Mouse (Mus musculus) hindbrain, embryonic 16.5 days (tissue): Measurements from ENCODE around the gene Safb2. TPM values are rescaled to one million over a fixed set of nuclear protein-coding genes. Genes with fewer than 3 reads are reported as not detected.
A peak's percentile ranks its signal among the peaks of the same experiment; 100 is the strongest.

Experiments used
- ATAC-seq: fragments of 200-750 bp; cut with Nextera tagmentation; 2 replicates; pipeline ENCODE4 v1.8.0; 2017; ENCODE audit warnings: moderate TSS enrichment, moderate library complexity
- H3K27ac ChIP-seq: fragments of 300-500 bp; sonication (generic); 2 replicates; pipeline ENCODE4 v1.5.1; 2014; ENCODE audit warnings: low read depth, mild to moderate bottlenecking, control low read depth, low read length, moderate library complexity
- H3K27me3 ChIP-seq: fragments of 300-500 bp; sonication (generic); replicated peaks from 2 replicates; pipeline ENCODE4 v1.6.1; 2014; ENCODE audit warnings: low read length; ENCODE audit not compliant: control insufficient read depth, insufficient read depth
- H3K36me3 ChIP-seq: fragments of 300-500 bp; sonication (generic); 2 replicates; pipeline ENCODE4 v1.6.1; 2014; ENCODE audit warnings: mild to moderate bottlenecking, low read length, moderate library complexity, mixed read lengths; ENCODE audit not compliant: control insufficient read depth, insufficient read depth
- H3K4me1 ChIP-seq: fragments of 300-500 bp; sonication (generic); 2 replicates; pipeline ENCODE4 v1.6.1; 2014; ENCODE audit warnings: low read depth, low read length; ENCODE audit not compliant: control insufficient read depth, insufficient read depth
- H3K4me2 ChIP-seq: fragments of 300-500 bp; sonication (generic); 2 replicates; pipeline ENCODE4 v1.6.1; 2014; ENCODE audit warnings: mild to moderate bottlenecking, low read length, control low read depth, moderate library complexity
- H3K4me3 ChIP-seq: fragments of 300-500 bp; sonication (generic); 2 replicates; pipeline ENCODE4 v1.5.1; 2014; ENCODE audit warnings: mild to moderate bottlenecking, low read length, control low read depth, moderate library complexity
- H3K9ac ChIP-seq: fragments of 300-500 bp; sonication (generic); 2 replicates; pipeline ENCODE4 v1.6.1; 2014; ENCODE audit warnings: low read depth, mild to moderate bottlenecking, control low read depth, low read length, moderate library complexity
- H3K9me3 ChIP-seq: fragments of 300-500 bp; sonication (generic); 2 replicates; pipeline ENCODE4 v1.6.1; 2014; ENCODE audit warnings: mild to moderate bottlenecking, low read length, moderate library complexity; ENCODE audit not compliant: control insufficient read depth
- WGBS: fragments of 180-500 bp; shearing (Covaris S2); extraction: QIAGEN DNeasy Blood & Tissue Kit; methylation state at CpG from one replicate; pipeline ENCODE4 v1.1.7; 2014; 5-methylcytosine and 5-hydroxymethylcytosine counted together
- polyA plus RNA-seq: library from polyadenylated mRNA; unstranded; fragments of >200 nt; fragmentation: Nextera tagmentation; extraction: Ambion mirVana; gene quantifications from 2 replicates; pipeline ENCODE4 v1.2.1, GENCODE M21; 2015

Gene Safb2
- polyA plus RNA-seq, 1 experiment from 2014 or later: 56.7 TPM

DNA sequence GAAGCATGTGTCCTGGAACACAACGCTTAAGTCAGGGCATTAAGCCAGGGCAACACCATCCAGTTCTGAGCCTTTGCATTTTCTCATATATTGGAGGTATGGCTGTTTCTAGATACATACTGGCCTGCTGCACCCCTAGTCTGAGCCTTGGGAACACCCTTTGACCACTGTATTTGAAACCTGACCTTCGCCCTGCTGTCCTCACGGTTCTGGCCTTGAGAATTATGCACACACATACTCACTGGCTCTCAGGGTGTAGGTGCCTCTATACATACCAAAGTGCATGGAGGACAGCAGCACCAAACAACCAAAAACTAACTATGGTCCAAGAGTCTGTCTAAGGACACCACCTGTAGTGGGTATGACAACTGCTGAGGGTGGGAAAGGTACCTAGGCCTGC lies 11.4 kb downstream of the Safb2 start:
- no peak; the same call in 1 of the 2 replicates for ATAC-seq
- WGBS: 84% methylated on average over 3 of the region's 3 CpGs

DNA sequence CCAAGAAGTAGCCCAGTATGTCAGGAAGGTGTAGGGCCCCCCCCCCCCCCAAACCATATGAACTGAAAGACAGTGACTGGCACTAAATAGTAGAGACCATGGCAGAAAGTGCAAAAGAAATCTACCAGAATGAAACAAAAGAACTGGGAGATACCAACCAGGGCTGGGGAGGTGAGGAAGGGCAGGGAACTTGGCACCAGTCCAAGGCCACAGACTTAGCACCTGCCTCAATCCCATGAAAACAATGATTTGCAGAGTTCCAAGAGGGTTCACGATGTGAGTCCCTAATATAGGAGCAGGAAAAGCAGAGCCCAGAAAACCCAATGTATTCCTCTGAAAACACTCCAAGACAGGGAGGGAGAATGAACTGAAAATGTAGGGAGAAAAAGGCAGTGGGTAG lies 12.2 kb downstream of the Safb2 start:
- no peak overlapping the region for H3K27ac ChIP-seq
- H3K36me3 ChIP-seq: peaks cover 70% of the 10 kb centered on the region
- no peaks in the 10 kb centered on the region for H3K4me1 ChIP-seq
- H3K9ac ChIP-seq: no peak overlapping the region
- 23% methylated on average over 1 of the region's 1 CpGs for WGBS
- no peak for ATAC-seq
- H3K4me3 ChIP-seq: no peak overlapping the region
- H3K9me3 ChIP-seq: no peaks in the 10 kb centered on the region
- H3K4me2 ChIP-seq: no peak overlapping the region
- H3K27me3 ChIP-seq: no peaks in the 10 kb centered on the region

More for the DNA sequence above, 11.4 kb downstream of the Safb2 start:
- H3K4me1 ChIP-seq: no peaks in the 10 kb centered on the region
- H3K27me3 ChIP-seq: no peaks in the 10 kb centered on the region
- no peaks in the 10 kb centered on the region for H3K9me3 ChIP-seq
- no peak overlapping the region for H3K27ac ChIP-seq
- no peak overlapping the region for H3K9ac ChIP-seq
- no peak overlapping the region for H3K4me3 ChIP-seq
- no peak overlapping the region for H3K4me2 ChIP-seq
- peaks cover 70% of the 10 kb centered on the region for H3K36me3 ChIP-seq

DNA sequence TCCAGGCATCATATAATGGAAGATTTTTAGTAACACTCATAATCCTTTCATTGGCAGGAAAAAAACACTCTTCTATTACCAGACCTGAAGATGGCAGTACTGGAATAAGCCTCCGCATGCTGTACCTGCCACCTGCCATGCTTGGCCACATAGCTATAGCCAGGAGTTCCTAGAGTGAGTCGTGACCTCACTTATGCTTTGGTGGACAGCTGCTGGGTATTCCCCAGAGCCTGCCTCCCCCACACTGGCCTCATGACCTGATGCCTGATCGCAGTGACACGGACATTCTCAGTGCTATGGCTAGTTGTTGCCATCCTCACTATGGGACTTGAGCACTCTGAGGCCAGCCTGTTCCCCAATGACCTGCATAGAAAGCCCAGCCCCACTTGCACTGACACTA lies 14.1 kb downstream of the Safb2 start:
- ATAC-seq: no peak
- WGBS: 91% methylated on average over 4 of the region's 4 CpGs
- Histone ChIP-seq H3K4me2 (no peak overlapping the region), H3K27ac (no peak overlapping the region), H3K9ac (no peak overlapping the region), H3K27me3 (no peaks in the 10 kb centered on the region), H3K36me3 (peaks cover 75% of the 10 kb centered on the region), H3K9me3 (no peaks in the 10 kb centered on the region), H3K4me1 (no peaks in the 10 kb centered on the region), H3K4me3 (no peak overlapping the region)

DNA sequence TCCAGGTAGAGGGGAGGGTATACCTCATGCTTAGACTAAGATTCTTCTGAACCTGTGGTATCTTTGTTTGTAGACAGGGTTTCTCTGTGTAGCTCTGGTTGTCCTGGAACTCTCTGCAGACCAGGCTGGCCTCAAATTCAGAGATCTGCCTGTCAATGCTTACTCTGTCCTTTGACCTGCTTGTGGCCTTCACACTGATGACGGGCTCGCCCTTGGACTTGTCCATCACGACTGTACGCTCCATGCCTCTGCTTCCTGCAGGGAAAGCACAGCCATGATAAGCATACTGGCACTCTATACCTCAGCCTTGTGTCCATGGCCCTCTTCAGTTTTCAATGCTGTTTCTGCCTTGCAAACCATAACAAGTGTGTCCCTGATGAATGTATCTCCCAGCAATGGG lies 17.0 kb downstream of the Safb2 start:
- peaks cover 81% of the 10 kb centered on the region for H3K36me3 ChIP-seq
- no peak overlapping the region for H3K9ac ChIP-seq
- 98% methylated on average over 4 of the region's 4 CpGs for WGBS
- H3K4me1 ChIP-seq: no peaks in the 10 kb centered on the region
- H3K9me3 ChIP-seq: no peaks in the 10 kb centered on the region
- no peak overlapping the region for H3K4me3 ChIP-seq
- ATAC-seq: no peak
- no peak overlapping the region for H3K27ac ChIP-seq
- H3K4me2 ChIP-seq: no peak overlapping the region
- H3K27me3 ChIP-seq: no peaks in the 10 kb centered on the region

DNA sequence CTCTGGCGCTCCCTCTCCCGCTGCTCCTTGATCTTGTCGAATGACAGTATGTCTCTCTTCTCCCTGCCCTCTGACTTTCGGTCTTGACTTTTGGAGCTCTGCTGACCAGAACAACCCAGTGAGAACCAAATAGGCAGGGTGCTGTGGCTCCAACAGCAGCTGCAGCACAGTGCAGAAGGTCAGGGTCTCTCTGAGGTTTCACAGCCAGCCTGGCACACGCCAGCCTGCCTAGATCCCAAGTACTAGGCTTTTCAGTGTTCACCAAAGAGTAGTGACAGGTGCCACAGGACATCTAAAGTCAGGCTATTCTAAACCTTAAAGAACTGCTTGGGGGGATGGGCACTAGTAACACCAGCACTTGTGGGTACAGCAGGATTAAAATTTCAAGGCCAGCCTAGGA lies 17.5 kb downstream of the Safb2 start:
- no peaks in the 10 kb centered on the region for H3K4me1 ChIP-seq
- no peaks in the 10 kb centered on the region for H3K27me3 ChIP-seq
- H3K36me3 ChIP-seq: peaks cover 85% of the 10 kb centered on the region
- no peak overlapping the region for H3K4me2 ChIP-seq
- WGBS: 85% methylated on average over 5 of the region's 5 CpGs
- H3K4me3 ChIP-seq: no peak overlapping the region
- ATAC-seq: no peak
- H3K9ac ChIP-seq: no peak overlapping the region
- H3K9me3 ChIP-seq: no peaks in the 10 kb centered on the region
- no peak overlapping the region for H3K27ac ChIP-seq

DNA sequence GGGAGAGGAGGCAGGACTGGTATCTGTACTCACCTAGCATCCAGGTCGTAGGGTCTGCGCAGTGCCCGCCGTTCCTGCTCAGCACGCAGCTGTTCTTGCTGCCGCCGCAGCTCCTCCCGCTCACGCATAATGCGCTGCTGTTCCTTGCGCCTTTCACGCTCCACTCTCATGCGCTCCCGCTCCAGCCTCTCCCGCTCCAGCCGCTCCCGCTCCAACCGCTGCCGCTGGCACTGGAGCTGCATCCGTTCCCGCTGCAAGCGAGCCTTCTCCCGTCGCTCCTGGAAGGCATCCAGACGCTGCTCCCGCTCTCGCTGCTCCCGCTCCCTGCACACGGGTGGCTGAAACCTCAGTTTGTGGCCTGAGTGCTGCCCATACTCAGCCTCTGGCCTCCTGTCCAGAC lies 18.1 kb downstream of the Safb2 start:
- H3K9me3 ChIP-seq: no peaks in the 10 kb centered on the region
- H3K9ac ChIP-seq: no peak overlapping the region
- no peak overlapping the region for H3K27ac ChIP-seq
- H3K4me1 ChIP-seq: no peaks in the 10 kb centered on the region
- H3K27me3 ChIP-seq: no peaks in the 10 kb centered on the region
- no peak overlapping the region for H3K4me2 ChIP-seq
- 96% methylated on average over 29 of the region's 29 CpGs for WGBS
- H3K36me3 ChIP-seq: peaks cover 91% of the 10 kb centered on the region
- no peak overlapping the region for H3K4me3 ChIP-seq
- no peak for ATAC-seq

DNA sequence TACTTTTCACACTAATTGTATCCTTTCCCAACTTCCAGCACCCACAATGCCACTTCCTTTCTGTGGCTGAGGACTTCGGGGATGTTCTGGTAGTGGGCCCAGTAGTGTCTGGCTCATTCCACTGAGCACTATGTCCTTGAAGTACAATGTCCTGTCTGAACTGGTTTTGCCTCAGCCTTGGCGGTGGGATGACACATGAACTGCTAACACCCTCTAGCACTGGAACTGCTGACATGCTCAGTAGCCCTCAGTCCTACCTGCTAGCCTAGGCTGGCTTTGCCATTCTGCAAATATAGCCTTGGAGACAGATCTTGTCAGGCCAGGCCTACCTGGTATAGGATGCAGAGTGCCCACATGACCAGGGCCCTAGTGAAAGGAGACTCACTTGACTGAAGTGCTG lies 22.5 kb downstream of the Safb2 start:
- no peak overlapping the region for H3K27ac ChIP-seq
- H3K4me1 ChIP-seq: no peaks in the 10 kb centered on the region
- H3K4me2 ChIP-seq: no peak overlapping the region
- 91% methylated on average over 2 of the region's 2 CpGs for WGBS
- peaks cover 52% of the 10 kb centered on the region for H3K36me3 ChIP-seq
- no peaks in the 10 kb centered on the region for H3K27me3 ChIP-seq
- no peak overlapping the region for H3K9ac ChIP-seq
- ATAC-seq: no peak
- H3K4me3 ChIP-seq: no peak overlapping the region
- no peaks in the 10 kb centered on the region for H3K9me3 ChIP-seq

DNA sequence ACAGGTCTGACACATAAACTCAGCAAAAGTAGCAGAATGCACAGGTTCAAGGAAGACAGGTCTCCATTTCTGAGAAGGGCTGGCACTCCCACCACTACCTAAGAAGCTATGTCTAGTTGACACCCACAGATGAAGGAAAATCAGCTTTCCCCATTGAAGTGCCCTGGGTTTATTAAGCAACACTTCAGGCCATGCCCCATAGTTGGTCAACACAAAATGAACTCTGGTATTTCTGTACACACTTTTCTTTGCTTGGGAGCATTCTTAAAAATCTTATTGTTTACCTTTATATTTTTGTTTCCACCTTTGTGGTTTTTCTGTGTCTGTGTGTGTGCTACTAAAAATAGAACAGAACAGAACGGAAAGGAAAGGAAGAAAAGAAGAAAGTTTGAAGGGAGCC lies 24.3 kb downstream of the Safb2 start:
- WGBS: 77% methylated on average over 1 of the region's 1 CpGs
- no peak overlapping the region for H3K4me2 ChIP-seq

DNA sequence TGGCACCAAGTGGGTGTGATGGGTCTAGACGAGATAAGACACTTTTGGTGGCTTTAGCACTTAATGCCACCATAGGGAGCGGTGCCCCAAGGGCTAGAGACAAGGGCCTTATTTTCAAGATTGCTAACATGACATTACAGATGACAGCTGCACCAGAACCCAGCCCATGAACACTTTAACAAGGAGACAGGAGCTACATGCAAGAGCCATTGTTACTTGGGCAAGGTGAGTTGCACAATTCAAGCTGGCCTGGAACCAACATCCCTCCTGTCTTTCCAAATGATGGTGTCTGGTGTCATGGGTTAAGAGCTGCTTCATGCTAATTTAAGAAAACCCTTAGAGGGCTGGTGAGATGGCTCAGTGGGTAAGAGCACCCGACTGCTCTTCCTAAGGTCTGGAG lies 25.0 kb downstream of the Safb2 start:
- 80% methylated on average over 3 of the region's 3 CpGs for WGBS
- no peak for ATAC-seq

More for the DNA sequence above, 24.3 kb downstream of the Safb2 start:
- H3K9ac ChIP-seq: no peak overlapping the region
- H3K4me3 ChIP-seq: no peak overlapping the region
- ATAC-seq: no peak
- H3K4me1 ChIP-seq: no peaks in the 10 kb centered on the region
- H3K27ac ChIP-seq: no peak overlapping the region
- peaks cover 36% of the 10 kb centered on the region for H3K36me3 ChIP-seq
- no peaks in the 10 kb centered on the region for H3K27me3 ChIP-seq
- H3K9me3 ChIP-seq: no peaks in the 10 kb centered on the region

DNA sequence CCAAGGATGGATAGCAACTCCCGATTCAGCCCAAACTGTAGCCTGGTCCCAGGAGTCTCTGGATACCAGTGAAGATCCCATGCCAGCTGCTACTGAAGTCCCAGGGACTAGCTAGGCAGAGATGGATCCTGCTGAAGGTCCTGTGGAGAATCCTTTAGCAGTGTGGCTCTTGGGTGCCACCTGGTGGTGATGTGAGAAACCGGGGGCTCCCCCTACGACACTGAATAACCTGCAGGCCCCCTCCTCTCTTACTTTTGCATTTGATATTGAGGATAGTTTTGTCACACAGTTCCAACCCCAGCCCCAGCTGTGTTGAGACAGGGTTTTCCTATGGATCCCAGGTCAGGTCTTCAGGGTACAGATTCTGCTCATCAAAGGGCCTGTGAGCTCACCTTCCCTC lies 25.9 kb downstream of the Safb2 start:
- H3K36me3 ChIP-seq: peaks cover 20% of the 10 kb centered on the region
- no peaks in the 10 kb centered on the region for H3K9me3 ChIP-seq
- 18% methylated on average over 3 of the region's 3 CpGs for WGBS
- no peak overlapping the region for H3K9ac ChIP-seq
- no peak overlapping the region for H3K4me2 ChIP-seq
- no peaks in the 10 kb centered on the region for H3K27me3 ChIP-seq
- ATAC-seq: peak; percentile 76
- no peak overlapping the region for H3K4me3 ChIP-seq
- no peak overlapping the region for H3K27ac ChIP-seq
- H3K4me1 ChIP-seq: no peaks in the 10 kb centered on the region

More for the DNA sequence above, 25.0 kb downstream of the Safb2 start:
- no peaks in the 10 kb centered on the region for H3K9me3 ChIP-seq
- no peak overlapping the region for H3K27ac ChIP-seq
- no peak overlapping the region for H3K9ac ChIP-seq
- no peaks in the 10 kb centered on the region for H3K4me1 ChIP-seq
- H3K4me2 ChIP-seq: no peak overlapping the region
- peaks cover 28% of the 10 kb centered on the region for H3K36me3 ChIP-seq
- H3K27me3 ChIP-seq: no peaks in the 10 kb centered on the region
- no peak overlapping the region for H3K4me3 ChIP-seq
